Mouse (Mus musculus) erythroblast, adult 5-6 weeks (primary cell): ENCODE data around the gene Evc. TPM values are rescaled to one million over a fixed set of nuclear protein-coding genes. Genes with fewer than 3 reads are reported as not detected.

ENCODE experiments used
- ATAC-seq: replicated peaks from 2 replicates; pipeline ENCODE4 v1.8.0; 2016; ENCODE audit warnings: moderate number of reproducible peaks, mild to moderate bottlenecking, moderate TSS enrichment, inconsistent platforms; ENCODE audit not compliant: poor library complexity, low FRiP score, severe bottlenecking
- total RNA-seq, 2 experiments: library from RNA; stranded (forward) in 1 of 2; stranded (reverse) in 1 of 2; fragments of 150-400 nt in 1 of 2; fragments of 200-764, 138-1000 nt in 1 of 2; gene quantifications; 2 replicates each; pipeline versions ENCODE4 v1.2.3 to v1.2.4; 2015 to 2017; ENCODE audit warnings: low replicate concordance in 2 of 2

The Evc gene
- total RNA-seq, 2 experiments from 2014 or later: not detected

DNA sequence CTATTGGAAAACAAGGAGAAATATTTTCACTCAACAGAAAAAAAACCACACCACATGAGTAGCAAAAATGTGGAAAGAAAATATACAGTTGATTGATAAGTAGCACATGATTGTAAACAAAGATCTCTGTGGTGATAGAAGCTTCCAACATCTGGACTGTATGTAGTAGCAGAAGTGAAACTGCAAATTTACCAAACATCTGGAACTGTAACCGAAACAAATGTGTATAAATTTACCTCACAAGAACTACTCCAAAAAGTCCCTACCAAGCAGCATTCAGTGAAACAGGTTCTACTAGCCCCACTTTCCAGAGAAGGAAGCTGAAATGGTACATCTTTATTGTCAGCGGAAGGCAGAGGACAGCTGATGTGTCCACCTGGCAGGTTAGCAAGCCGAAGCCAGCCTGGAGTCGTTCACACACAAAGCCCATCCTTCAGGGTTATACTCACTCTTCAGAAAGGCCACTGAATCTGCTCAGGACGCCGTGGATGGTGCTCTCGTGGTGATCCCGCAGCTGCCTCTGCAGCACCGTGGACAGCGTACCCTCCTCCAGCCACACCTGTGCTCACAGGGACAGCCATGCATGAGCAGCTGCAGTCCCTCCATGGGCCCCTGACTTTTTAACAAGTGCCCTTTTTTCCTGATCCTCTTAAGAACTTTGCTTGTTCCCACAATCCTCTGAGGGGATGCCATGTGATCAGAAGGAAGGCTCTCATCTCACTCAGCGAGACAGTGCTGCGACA, 23.5 kb downstream of the Evc start:
- ATAC-seq: no peak

DNA sequence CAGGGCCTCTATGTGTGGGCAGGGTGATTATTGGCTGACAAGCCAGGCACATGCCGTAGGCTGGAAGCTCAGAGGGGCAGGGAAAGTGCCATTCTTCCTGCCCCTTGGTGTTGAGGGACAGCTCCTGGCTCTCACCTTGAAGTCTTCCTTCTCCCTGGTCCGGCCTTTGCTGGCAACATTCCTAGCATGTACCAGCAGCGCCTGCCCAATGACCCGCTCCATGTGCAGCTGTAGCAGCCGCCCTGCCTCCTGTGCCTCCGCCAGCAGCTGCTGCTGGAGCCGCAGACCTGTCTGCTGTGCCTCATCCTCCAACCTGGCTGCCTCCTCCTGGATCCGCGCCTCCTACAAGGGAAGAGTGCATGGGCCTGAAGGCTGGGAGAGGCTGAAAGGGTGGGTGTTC, 26.7 kb downstream of the Evc start:
- ATAC-seq: no peak

DNA sequence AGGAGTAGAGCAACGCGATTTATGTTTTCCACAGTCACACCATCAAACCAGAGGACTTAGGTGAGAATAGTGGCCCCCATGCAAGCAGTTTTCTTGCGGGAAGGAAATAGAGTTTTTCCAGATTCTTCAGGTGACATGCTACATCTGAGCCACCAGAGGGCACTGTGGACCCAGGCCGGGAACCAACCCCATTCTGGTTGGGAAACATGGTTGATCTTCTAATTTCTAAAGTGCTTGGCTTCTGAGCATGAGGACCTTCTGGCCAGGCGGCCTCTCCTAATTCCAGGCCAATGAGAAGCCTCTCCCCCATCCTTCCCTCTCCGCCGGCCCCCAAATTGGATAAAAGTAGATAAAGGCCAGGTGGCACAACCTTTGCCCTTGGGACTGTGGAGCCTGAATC, 38.3 kb downstream of the Evc start:
- ATAC-seq: no peak

DNA sequence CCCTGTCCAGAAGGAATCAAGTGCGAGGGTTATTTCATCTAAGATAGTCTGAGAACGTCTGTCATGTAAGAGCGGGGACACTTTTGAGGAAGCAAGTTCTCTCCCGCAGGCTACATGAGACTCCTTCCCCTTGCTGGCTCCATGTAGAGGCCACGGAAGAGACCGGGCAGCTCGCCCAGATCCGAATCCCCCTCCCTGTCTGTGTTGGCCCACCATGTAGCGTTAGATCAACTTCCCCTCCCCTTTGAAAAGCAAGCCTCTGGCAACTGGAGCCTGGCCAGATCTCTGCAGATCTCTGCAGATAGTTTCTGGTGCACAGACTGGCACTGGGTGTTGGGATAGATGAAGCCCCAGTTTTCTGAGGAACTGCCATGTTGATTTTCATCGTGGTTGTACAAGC, 40.0 kb downstream of the Evc start:
- ATAC-seq: no peak

DNA sequence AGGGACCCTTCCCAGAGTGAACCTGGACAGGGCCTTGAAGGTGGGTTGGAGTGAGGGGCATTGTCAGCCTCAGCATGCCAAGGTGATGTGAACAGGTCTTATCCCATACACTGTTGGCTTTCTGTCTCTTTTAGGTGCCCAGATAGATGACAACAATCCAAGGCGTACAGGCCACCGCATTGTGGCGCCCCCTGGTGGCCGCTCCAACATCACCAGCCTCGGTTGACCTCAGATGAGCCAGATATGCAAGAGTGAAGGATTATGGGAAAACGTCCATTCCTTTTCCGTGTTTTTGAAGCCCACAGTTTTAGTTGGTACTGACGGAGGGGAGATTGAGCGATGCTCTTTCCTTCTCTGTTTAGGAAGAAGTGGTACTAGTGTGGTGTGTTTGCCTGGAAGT, 45.7 kb downstream of the Evc start:
- ATAC-seq: no peak

DNA sequence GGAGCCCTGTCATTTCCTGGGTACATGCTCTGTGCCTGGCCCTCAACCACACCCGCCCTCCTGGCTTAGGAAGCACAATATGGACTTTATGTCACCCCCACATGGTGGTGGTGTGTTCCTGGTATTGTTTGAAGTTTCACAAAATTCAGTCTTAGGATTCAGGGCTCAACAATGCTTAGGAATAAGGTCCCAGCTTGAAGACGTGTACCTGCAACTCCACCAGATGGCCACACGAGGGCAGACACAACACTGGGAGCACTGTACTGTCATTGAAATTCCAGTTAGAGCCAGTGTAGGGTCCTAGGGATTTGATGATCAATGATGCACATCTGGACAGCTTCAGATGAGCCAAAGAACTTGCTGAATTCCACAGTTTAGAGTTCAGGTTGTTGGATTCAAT, 47.5 kb downstream of the Evc start:
- ATAC-seq: no peak

DNA sequence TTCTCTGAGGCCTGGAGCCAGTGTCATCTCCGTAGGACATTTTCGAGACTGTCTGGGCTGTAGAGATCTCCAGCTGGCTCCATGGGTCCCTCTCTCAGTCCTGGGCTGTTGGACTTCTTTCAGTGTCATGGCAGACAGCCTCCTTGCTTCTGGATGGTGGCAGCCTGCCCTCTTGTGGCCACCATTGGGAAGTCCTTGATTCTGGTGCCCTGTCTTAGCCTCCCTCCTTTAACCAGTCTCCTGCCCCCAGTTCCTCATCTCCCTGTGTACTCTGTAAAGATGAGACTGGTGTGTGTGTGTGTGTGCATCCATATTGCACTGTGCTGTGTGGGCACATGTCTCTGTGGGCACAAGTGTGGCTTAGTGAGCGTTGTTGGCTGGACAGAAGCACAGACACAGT, 48.3 kb downstream of the Evc start:
- ATAC-seq: no peak

DNA sequence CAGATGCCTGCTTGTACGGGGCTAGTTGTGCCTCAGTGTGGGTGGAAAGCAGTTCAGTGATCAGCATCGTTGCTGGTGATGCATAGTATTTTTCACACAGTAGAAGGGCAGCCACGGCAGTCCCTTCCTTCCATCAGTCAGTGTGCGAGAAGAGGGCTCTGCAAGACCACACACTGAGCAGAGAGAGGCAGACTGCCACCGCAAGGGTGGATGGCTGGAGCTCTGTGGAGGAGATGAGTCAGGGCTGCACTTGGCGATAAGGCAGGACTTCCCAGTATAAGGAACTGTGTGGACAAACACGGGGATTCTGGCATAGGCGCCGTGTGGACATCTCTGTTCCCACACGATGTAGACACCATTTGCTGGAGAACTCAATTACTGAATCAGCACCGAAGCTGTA, 55.7 kb downstream of the Evc start:
- no peak for ATAC-seq

DNA sequence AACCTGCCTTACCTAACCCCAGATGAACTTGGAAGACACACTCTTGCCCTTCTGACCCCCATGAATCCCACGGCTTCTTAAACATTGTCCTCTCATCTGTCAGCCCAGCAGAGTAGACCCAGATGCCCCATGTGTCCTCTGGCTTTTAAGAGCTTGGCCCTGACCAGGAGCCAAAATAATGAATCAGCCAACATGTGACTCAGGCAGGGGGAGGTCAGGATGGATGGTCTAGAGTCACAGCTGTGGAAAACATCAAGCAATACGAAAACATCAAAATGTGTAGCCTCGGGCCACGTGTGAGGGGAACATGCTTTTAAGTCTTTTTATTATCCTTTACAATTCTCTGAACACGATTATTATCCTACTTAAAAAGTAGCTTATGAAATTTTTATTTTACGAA, 72.9 kb downstream of the Evc start:
- ATAC-seq: no peak

DNA sequence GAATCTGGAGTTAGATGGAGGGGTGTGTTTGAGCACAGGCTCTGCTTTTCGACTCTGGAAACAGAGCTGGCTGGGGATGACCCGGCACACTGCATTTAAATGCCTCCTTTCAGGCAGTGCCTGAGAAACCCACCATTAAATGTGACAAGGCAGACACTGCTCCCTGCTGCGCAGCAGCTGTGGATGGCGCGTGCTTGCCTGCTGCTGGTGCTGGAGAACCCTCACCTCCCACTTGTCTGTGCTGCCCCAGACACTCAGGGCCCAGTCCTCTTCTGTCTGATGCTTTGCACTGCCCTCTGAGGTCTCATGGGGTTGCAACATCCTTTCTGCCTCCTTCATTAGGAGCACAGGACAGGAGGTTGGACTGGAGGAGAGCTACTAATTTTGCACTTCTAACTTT, 75.0 kb downstream of the Evc start:
- no peak for ATAC-seq

DNA sequence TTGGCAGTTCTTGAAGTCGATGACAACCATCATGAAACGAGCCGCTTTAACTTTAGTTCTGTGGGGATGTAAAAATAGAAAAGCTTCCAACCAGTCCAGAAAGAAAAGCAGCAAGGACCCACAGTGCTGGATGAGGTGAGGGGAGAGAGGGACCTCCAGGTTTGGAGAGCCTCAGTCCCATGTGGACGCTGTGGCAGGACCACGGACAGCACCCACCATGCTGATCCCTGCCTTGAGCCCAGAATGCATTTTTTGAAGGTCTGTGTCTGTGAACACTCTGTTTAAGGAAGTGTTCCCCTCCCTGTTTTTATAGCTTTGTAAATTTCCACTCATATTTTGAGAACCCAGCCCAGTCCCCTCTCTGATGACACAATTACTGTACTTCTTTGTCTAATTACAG, 79.5 kb downstream of the Evc start:
- no peak for ATAC-seq

DNA sequence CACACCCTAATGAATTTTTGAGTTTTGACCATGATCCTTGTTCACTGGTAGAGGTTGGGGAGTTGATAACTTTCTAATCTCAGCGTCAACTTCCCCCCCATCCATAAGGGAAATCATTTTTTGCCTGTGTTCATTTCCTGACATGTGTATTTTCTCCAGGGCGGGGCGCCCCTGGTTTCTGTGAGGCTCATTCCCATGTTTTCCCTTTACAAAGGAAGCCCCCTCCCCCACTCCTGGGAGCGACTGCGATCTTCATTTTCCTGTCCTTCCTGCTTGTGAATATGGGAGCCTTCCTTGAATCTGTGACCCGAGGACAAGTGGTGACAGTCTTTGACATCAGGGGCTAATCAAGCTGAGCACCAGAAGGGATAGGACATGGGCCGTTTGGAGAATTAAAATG, 79.9 kb downstream of the Evc start:
- ATAC-seq: no peak

DNA sequence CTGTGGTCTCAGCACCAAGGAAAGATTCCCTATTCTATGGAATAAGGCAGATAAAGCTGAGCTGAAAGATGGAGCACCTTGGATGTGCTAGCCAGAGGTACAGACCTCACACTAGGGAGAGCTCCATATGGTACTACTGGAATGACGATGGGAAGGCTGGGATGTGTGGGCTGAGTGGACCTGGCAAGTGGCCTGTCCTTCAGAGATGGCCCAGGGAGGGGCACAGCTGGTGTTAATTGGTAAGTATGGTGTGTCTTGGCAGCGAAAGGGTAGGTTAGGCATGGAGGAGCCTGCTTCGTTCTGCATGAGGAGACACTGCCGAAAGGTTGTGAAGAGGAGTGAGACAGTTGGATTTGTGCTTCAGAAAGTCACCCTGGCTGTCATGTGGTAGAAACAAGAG, 82.2 kb downstream of the Evc start:
- ATAC-seq: no peak

DNA sequence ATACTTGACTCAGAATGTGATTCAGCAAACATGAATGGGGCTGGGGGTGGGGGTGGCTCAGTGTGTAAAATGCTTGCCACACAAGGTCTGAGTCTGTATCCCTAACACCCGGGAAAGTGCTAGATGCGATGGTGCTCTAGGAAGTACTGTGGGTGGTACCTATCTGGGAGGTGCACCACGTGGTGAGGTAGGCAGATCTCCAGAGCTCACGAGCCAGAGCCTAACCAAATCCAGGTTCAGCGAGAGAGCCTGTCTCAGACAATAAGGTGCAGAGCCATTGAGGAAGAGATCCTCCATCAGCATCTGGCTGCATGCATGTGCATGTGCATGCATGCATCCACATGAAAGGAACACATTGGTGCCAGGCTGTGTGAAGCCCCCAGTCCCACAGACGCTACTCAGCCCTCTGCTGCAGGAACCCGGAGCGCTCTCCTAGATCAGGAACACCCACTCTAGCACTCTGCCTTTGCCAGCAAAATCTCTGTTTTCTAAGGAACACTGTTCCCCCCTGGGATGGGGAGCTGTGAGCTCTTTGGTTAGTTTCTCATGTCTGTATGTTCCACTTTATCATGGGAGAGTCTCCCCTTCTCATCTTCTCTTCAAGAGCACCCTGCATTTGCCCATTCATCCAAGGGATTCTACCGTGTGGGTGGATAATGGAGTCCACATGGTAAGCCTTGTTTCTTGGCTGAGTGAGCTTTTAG, 84.4 kb downstream of the Evc start:
- no peak for ATAC-seq

DNA sequence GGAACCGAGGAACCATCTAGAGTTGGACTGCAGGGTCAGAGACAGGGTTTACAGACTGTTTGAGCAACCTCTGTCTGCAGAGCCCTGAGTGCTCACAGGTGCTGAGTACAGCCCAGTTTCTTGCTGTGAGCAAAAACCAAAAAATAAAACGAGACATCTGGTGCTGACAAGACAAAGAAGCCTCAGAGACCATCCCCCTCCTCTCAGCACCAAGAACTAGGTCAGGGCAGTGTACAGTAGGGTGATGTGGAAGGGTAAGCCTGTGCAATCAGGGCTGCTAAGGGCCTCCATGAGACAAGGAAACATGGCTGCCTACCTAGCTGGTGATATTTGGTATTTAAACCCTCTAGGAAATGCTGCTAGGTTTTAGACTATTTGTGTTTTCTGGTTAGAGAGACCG, 85.1 kb downstream of the Evc start:
- no peak for ATAC-seq

DNA sequence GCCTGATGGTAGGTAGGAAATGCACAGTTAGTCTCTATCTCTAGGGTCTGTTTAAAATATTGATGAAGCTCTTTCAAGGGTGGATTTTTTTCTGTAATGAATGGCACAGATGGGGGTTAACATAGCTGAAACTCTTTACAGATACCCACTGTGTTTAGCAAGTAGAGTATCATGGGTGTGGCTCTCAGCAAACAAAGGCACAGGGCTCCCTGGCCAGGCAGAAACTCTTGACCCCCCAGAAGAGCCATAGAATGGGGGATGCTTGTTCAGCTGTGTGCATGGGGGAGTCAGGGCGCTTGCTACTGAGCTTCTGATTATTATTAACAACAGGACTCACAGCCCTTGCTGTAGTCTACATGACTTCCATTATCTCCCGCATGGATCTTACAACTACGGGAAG, 87.8 kb downstream of the Evc start:
- no peak for ATAC-seq

DNA sequence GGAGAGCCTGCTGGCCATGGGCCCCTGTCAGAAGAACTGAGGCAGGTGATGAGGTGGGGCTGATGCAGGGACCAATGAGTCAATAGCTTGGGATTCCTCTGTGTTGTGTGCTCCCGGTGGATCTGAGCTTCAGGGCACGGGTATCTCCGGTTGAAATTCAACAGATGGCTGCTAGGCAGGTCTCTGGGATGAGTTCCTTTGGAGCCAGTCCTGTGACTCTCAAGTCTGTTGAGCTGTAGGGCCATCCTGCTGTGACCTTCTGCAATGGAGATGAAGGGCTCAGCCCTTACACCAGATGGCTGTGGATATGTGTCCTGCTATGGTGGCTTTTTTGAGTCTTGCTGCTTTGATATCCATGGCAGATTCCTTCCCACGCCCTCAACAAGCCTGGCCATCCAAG, 89.2 kb downstream of the Evc start:
- no peak for ATAC-seq

DNA sequence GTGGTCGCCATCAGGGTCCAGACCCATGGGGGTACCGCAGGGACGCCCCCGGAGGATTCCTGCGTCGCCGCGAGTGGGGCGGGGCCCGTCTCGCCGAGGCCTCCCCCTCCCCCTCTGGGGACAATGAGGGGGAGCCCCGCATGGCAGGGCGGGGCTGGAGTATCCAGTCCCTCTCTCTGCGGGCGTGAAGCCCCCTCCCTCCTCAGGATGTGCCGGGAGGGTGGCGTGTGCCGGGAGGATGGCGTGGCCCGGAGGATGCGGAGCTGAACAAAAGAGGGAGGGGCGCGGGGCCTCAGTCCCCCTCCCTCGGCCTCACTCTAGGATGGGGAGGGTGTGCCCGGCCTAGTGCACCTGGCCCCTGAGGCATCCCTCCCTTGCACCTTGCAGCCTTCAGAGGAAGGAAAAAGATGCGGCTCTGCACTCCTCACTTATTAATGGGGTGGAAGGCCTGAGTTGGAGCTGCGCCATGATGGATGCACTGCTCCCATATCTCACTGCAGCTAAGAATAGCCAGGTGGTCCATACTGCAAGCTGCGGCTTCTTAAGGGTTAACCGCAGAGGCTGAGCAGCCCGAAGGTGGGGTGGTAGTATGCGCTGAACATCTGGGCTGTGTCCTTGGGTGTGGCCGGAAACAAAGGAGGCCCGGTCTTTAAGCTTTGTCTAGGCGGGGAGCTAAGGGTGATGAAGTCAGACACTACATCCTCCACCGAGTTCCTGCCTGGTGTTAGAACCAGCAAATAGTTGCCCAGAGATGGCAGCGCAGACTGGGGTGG, 90.4 kb downstream of the Evc start:
- ATAC-seq: no peak

DNA sequence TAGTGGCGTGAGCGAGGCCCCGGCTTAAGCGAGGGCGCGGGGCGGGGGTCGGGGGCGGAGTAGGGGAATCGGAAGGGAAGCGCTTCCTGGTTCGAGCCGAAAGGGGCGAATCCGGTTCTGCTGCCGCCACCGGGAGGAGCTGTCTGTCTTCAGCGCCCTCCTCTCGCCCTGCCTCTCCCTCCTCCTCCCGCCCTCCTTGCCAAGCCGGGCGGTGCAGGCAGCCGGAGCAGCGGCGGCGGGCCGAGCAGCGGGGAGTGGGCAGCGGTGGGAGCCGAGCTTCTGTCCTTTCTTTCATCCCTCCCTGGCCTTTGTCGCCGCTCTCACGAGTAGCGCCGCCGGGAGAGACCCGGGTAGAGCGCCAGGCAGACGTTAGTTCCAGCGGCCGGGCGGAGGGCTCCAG, 91.0 kb downstream of the Evc start:
- no peak for ATAC-seq

DNA sequence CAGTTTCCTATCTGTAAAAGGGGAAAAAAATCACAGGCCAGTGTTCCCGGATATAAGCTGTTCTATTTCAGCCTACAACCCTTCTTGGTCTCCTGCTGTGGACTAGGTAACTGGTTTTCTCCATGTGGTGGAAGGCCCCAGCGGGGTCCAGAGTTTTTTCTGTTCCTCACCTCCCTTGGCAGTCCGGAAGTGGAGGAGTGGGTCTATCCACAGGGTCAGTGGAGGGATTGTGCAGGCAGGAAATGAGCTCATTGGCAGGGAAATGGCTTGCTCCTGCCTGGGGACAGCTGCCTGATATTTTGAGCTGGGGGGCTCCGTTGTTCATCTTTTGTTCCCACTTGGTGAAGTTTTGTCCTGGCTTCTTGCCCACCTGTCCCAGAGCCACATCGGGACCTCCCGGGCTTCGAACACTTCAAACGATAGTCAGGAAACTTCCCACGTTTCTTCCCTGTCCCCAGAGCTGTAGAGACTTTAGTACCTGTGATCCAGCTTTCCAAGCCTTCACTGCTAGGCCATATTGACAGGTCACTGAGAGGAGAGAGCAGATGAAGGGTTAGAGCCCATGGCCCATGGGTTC, 91.9 kb downstream of the Evc start:
- no peak for ATAC-seq

DNA sequence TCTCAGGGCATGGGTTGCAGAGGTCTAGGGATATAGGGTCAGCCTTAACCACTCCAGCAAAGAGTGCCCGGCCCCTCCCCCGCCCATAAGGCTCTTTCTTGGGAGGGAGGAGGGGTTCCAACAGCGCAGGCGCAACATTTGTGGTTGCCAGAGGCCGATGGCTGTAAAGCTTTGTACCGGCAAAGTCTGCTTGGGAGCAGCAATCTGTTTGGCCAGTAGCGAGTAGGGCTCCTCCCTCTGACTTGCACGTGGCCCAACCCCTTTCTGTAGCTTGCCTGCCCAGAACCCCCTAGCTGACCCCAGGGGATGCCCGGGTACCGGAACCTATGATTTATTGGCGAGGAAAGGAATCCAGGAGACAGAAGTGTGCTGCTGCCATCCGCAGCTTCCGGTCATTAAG, 92.5 kb downstream of the Evc start:
- no peak for ATAC-seq
